Mouse (Mus musculus) thymus, adult 2 months (tissue): ENCODE measurements around the gene Cdk14. TPM values are rescaled to one million over a fixed set of nuclear protein-coding genes. Genes with fewer than 3 reads are reported as not detected.

ENCODE experiments used
- DNase-seq: peaks from one replicate; pipeline ENCODE4 v3.0.0; 2021
- H3K27ac ChIP-seq: fragments of 200-500 bp; 2 replicates; pipeline ENCODE4 v1.5.1; 2012; ENCODE audit warnings: low read length, control low read depth; ENCODE audit not compliant: control insufficient read depth, insufficient read depth
- H3K27me3 ChIP-seq: fragments of 200-500 bp; 2 replicates; pipeline ENCODE4 v1.6.1; 2012; ENCODE audit warnings: mild to moderate bottlenecking, low read length, moderate library complexity, mixed read lengths; ENCODE audit not compliant: control insufficient read depth, insufficient read depth
- H3K36me3 ChIP-seq: fragments of 200-500 bp; 2 replicates; pipeline ENCODE4 v1.6.1; 2012; ENCODE audit warnings: mild to moderate bottlenecking, low read length, moderate library complexity; ENCODE audit not compliant: control insufficient read depth, insufficient read depth
- H3K4me1 ChIP-seq: fragments of 200-500 bp; replicated peaks from 2 replicates; pipeline ENCODE4 v1.6.1; 2012; ENCODE audit warnings: low read length; ENCODE audit not compliant: control insufficient read depth, insufficient read depth
- H3K4me3 ChIP-seq: fragments of 200-500 bp; 2 replicates; pipeline ENCODE4 v1.5.1; 2012; ENCODE audit warnings: mild to moderate bottlenecking, low read length, control low read depth, moderate library complexity; ENCODE audit not compliant: control insufficient read depth, insufficient read depth
- CTCF ChIP-seq: fragments of 200-500 bp; IDR thresholded peaks from 2 replicates; pipeline ENCODE4 v1.5.1; 2012; ENCODE audit warnings: mild to moderate bottlenecking, control low read depth, low read length, moderate library complexity, borderline replicate concordance; ENCODE audit not compliant: control insufficient read depth, poor library complexity, insufficient read depth; ENCODE audit errors: extremely low read depth
- POLR2A ChIP-seq: fragments of 200-500 bp; IDR thresholded peaks from 2 replicates; pipeline ENCODE4 v1.6.1; 2012; ENCODE audit warnings: mild to moderate bottlenecking, low read length, control low read depth, moderate library complexity; ENCODE audit not compliant: control insufficient read depth, poor library complexity, insufficient read depth; ENCODE audit errors: extremely low read depth
- WGBS: fragments of 180-500 bp; shearing (Covaris S2); methylation state at CpG from one replicate; pipeline ENCODE4 v1.1.7; 2018; 5-methylcytosine and 5-hydroxymethylcytosine counted together
- polyA plus RNA-seq: library from polyadenylated mRNA; depleted of rRNA; stranded (reverse); fragments of >200 nt; gene quantifications from 2 replicates; pipeline ENCODE4 v1.2.3, GENCODE M21; 2012

The Cdk14 gene
- polyA plus RNA-seq, 1 experiment: 0.90 TPM

- DNase-seq: no peak
- Histone ChIP-seq H3K27me3 (no peaks in the 10 kb centered on the region), H3K36me3 (no peaks in the 10 kb centered on the region), H3K4me1 (no peaks in the 10 kb centered on the region), H3K27ac (no peak overlapping the region), H3K4me3 (no peak overlapping the region)
- TF ChIP-seq POLR2A: no peak
- TF ChIP-seq CTCF: no peak
- 90% methylated on average over 18 of the region's 18 CpGs for WGBS
Measured at GRCm38 (mm10) chr5:5358019-5358717, 61.9 kb downstream of the Cdk14 start.

GRCm38 (mm10) chr5:5354684-5355368 lies 65.3 kb downstream of the Cdk14 start:
- no peak for TF ChIP-seq POLR2A
- Histone ChIP-seq H3K27me3 (no peaks in the 10 kb centered on the region), H3K27ac (no peak overlapping the region), H3K4me3 (no peak overlapping the region), H3K36me3 (no peaks in the 10 kb centered on the region), H3K4me1 (no peaks in the 10 kb centered on the region)
- 74% methylated on average over 5 of the region's 5 CpGs for WGBS
- DNase-seq: no peak

GRCm38 (mm10) chr5:5353946-5354345 lies 66.2 kb downstream of the Cdk14 start:
- H3K4me1 ChIP-seq: no peaks in the 10 kb centered on the region
- no peaks in the 10 kb centered on the region for H3K27me3 ChIP-seq
- DNase-seq: no peak
- WGBS: 86% methylated on average over 1 of the region's 1 CpGs
- no peak for TF ChIP-seq POLR2A
- no peak for TF ChIP-seq CTCF
- H3K4me3 ChIP-seq: no peak overlapping the region
- H3K27ac ChIP-seq: no peak overlapping the region
- H3K36me3 ChIP-seq: no peaks in the 10 kb centered on the region

GRCm38 (mm10) chr5:5344646-5345045 lies 75.5 kb downstream of the Cdk14 start:
- Histone ChIP-seq H3K4me1 (no peaks in the 10 kb centered on the region), H3K36me3 (no peaks in the 10 kb centered on the region), H3K4me3 (no peak overlapping the region), H3K27ac (no peak overlapping the region), H3K27me3 (no peaks in the 10 kb centered on the region)
- no peak for DNase-seq
- WGBS: 92% methylated on average over 5 of the region's 5 CpGs
- TF ChIP-seq POLR2A (no peak), CTCF (no peak)

- Histone ChIP-seq H3K27me3 (no peaks in the 10 kb centered on the region), H3K4me3 (no peak overlapping the region), H3K27ac (no peak overlapping the region), H3K4me1 (no peaks in the 10 kb centered on the region), H3K36me3 (no peaks in the 10 kb centered on the region)
- DNase-seq: no peak
- 91% methylated on average over 2 of the region's 2 CpGs for WGBS
- no peak for TF ChIP-seq POLR2A
- no peak for TF ChIP-seq CTCF
Measured at GRCm38 (mm10) chr5:5343741-5344140, 76.4 kb downstream of the Cdk14 start.

- Histone ChIP-seq H3K36me3 (no peaks in the 10 kb centered on the region), H3K4me1 (no peaks in the 10 kb centered on the region), H3K27ac (no peak overlapping the region), H3K4me3 (no peak overlapping the region), H3K27me3 (no peaks in the 10 kb centered on the region)
- TF ChIP-seq CTCF (no peak), POLR2A (no peak)
- DNase-seq: no peak
- WGBS: 84% methylated on average over 2 of the region's 2 CpGs
Measured at GRCm38 (mm10) chr5:5343267-5343666, 76.8 kb downstream of the Cdk14 start.
